Mouse (Mus musculus) heart, adult 9 months (tissue): ENCODE data around the gene Ppp1r15b.
A peak's percentile ranks its signal among the peaks of the same experiment; 100 is the strongest.

Experiments used
- DNase-seq, 2 experiments: peaks; one replicate each; pipeline ENCODE4 v3.0.0; 2022; ENCODE audit warnings: low spot score in 2 of 2

Gene Ppp1r15b

DNA sequence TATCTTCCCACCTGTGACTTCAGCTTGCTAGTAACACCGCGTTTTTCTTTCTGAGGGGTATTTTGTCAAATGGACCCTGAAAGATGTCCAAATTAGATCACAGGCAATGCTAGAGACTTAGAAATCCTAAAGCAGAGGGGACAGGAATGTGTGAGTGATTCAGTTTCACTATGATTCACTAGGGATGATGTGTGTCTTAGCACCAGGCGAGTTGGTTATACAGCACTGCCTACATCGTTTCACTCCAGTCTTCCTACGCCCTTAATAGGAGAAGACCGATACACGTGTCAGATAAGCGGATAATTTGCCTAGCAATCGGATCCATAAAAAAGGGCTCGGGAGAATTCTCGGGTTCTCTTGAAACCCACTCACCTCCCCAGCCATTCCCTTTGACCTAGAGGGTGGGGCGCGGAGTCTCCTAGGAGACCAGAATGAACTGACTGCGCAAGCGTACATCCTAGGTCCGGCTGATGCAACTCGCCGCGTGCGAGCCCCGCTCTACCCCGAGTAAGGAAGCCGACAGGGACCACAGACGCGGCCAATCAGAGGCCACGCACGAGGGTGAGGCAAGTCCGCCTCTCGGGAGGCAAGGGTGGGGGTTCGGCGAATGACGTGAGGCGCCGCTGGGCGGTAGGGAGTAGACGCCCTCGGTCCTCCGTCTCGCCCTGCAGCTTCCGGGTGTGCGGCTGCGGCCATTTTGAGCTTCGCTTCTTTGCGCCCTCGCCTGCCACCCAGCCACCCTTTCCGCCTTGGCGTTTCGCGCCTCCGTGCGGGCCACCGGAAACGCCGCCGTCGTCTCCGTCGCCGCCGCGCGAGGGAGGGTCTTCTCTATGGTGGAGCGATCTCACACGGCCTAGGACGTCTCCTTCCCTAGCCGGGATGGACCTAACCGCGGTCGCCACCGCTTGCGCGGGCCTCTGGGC, at the start of gene Ppp1r15b:
Ppp1r15b (plus strand) TSS at position 506 of the 923 bp plus-strand sequence.
- DNase-seq, result peak; percentile 99 to 100

DNA sequence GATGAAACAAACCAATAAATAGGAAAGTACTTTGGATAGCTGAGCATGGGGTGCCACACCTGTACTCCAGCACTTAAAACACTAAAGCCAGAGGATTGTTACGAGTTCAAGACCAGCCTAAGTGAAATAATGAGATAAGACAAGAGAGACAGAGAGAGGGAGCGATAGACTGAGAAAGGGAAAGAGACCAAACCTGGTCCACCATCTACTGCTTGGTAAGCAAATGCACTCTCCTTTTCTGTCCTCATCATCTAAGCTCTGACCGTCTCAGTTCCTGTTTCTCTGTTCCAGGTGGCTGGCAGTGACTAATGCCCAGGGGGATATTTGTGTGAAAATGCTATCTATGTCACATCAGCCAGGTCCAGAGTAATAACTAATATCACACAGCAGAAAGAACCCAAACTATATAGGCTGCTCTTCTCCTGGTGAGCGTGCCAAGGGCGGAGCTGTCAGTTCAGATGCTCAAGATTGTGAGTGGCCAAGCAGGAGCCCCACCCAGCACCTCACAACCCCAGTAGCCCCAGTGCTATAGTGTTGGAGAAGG, 47.9 kb upstream of the Ppp1r15b start:
- DNase-seq, result no peak

DNA sequence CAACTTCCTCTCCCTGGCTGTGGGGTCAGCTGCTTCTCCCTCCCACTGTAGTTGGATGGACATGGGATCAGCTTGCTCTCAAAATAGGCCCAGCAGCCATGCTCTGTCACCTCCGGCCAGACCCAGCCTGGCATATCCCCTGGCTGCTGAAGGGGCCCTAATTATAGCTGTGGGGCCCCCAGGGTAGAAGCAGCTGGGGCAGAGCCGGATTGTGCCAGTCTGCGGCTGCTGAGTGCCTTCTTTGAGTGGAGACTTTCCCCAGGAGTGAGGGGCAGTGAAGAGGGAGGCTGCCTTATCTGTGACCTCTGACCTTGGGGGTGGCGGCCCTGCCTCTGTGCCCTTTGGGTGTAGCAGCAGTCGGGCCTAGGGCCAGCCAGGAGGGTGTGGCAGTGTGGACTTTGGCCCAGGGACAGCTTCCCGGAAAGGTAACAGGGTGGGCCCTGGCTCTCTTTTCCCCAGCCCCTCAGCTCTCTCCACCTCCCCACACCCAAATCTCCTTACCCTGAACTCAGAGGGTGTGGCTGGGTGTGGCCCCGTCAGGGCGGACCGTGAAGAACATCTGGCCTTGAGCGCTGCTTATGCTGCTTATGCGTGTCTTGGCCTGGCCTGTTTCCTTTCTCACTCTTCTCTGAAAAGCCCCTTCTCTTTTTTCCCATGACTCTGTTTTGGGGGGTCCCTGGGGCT, 46.9 kb upstream of the Ppp1r15b start:
- DNase-seq, result peak; percentile 73 to 78

DNA sequence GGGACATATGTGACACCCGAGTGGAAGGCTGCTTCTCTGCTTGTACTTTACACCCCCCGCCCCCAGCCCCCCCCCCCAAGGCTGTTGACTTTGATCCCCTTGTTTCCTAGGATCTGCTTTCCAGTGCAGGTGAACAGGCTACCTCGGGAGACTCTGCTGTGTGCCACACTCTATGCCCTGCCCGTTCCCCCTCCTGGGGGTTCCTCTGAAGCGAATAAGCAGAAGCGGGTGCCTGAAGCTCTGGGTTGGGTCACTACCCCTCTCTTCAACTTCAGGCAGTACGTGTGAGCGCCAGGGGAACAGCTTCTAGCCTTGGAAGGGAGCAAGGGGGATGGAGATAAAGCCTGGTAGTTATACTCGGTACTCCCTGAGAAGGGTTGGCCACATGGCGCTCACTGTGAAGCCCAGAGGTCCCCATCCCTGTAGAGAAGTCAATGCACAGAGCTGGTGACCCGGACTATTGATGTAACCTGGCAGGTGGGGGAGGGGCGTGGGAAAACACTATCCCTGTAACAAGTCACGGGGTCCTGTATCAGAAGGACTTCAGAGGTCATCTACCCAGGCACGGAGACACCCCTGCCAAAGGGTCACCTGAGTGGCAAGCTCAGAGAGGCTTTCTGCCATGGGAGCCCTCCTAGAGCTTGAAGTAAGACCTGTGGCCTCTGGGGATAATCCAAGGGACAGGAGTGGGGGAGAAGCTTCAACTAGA, 46.1 kb upstream of the Ppp1r15b start:
- no peak for DNase-seq

DNA sequence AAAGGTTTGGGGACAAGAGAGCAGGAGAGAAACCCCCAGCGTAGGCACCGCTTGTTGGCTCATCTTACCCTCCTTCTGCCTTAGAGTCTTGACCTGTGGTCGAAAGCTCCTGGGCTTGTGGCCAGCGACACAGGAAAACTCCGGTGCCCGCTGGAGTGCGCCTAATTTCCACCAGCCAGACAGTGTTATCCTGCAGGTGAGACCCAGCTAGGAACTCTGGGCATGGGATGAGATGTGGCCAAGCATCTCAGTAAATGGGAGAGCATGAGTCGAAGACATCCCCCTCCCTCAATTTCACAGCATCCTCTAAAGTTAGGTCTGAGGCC, 45.6 kb upstream of the Ppp1r15b start:
- no peak for DNase-seq

DNA sequence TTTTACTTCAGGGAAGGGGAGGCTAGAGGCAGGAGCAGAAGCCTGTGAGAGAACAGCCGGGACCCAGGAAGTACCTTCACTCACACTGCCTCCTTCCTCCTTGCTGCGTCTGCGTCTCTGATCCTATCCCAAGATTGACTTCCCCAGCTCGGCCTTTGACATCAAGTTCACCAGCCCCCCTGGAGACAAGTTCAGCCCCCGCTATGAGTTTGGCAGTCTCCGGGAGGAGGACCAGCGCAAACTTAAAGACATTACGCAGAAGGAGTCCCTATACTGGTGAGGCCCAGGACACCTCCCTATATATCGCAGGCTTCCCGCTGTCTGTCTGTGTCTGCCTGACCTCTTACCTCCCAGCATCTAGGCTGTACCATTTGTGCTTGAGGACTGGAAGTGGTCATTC, 44.1 kb upstream of the Ppp1r15b start:
- no peak for DNase-seq

DNA sequence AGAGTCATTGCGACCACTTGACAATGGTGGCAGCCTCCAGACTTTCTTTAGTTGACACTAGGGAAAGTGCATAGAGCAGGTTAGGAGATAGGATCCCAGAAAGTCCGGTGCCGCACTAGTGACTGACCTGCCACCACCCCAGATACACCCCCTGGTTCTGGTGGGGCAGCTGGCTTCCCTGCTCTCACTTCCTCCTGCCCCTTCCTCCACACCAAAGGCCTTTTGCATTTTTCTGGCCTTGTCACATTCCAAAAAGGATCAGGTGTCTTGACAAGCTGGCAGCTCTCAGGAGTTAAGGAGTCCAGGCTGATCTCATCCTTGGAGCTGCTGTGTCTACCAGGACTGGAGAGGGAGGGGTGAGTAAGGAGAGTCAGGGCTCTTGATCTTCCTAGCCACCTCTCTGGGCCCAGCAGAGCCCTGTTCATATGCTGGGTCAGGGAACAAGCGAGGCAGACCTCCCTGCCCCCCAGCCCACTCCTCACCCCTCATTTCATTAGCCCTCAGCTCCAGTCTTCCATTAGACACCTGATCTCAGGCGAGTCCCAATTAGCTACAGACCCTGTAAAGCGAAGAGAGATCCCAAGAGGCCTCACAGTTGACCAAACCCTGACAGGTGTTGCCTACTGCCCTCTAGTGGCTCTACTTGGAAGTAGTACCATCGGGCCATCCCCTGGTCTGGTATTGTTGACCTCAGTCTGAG, 43.6 kb upstream of the Ppp1r15b start:
- peak; percentile 62 to 69 for DNase-seq

DNA sequence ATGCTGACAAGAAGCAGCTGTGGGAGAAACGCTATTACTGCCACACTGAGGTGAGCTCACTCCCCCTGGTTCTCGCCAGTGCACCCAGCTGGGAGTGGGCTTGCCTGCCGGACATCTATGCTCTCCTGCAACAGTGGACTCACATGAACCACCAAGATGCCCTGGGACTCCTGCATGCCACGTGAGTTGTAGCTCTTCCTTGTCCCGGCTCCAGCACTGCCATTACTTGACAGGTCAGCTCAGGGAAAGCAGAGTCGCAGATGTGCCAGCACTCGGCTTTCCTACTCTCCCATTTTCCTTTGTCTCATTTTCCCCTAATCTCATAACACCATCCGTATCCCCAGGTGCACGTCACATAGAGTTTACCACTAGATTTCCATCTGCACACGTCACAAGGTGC, 42.7 kb upstream of the Ppp1r15b start:
- no peak for DNase-seq

DNA sequence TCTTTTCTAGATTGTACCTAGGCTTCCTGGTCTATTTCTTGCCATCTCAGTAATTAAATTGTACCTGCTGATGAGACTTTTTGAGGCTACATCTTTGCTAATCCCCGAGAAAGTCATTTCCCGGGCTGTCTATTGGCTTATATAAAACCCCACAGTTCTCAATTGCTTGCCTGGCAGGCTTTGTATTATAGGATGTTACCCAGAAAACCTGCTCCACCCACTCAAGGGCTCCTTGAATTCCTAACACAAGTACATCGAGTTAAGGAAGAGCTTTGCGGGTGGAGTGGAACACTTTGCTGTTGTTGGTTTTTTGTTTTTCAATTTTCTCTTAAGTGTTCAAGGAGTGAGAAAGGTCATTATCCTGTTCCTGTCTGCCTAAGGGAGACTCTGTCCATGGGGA, 41.5 kb upstream of the Ppp1r15b start:
- DNase-seq, result no peak

DNA sequence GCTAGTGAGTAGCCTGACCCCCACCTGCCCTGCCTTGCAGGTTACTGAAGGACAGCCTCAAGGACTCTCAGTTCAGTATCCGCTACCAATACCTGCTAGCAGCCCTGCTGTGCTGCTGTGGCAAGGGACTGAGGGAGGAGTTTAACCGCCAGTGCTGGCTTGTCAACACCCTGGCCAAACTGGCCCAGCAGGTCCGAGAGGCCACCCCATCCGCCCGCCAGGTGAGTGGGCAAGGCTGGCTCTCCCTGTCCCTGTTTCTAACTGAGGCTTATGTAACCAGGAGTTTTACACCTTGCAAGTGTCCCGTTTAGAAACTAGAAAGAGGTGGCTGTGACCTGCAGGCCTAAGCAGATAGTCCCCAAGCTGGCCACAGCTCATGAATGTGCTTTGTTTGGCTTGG, 40.3 kb upstream of the Ppp1r15b start:
- DNase-seq, result no peak

DNA sequence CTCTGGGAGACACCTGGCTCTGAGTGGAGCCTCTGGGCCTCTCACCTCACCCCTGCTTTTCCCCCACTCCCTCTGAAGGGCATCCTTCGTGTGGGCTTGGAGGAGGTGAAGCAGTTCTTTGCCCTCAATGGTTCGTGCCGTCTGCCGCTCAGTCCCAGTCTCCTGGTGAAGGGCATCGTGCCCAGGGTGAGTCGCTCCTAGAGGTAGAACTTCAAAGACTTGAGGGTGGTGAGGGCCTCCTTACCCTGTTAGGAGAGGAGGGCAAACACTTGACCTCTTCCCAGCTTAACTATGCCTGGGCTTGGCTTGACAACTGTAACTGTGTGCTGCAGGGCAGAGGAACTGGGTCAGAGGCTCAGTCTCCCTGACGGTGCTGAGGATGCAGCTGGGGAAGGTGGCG, 39.5 kb upstream of the Ppp1r15b start:
- DNase-seq, result no peak

DNA sequence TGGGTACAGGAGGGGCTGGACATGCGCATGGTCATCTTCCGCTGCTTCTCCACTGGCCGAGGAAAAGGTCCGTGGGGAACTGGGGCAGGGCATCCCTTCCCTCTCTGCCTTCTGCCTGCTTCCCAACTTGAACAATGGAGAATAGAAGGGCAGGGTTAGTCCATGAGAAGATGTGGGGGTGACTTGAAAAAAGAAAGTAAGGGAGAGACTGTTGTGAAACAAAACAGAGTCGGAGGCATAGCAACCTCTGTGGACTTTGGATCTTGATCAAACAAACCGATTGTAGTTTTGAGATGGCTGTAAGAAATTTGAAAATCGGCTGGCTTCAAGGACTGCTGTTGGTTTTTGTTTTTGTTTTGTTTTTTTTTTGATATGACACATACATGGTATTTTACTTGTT, 37.2 kb upstream of the Ppp1r15b start:
- DNase-seq, result no peak

DNA sequence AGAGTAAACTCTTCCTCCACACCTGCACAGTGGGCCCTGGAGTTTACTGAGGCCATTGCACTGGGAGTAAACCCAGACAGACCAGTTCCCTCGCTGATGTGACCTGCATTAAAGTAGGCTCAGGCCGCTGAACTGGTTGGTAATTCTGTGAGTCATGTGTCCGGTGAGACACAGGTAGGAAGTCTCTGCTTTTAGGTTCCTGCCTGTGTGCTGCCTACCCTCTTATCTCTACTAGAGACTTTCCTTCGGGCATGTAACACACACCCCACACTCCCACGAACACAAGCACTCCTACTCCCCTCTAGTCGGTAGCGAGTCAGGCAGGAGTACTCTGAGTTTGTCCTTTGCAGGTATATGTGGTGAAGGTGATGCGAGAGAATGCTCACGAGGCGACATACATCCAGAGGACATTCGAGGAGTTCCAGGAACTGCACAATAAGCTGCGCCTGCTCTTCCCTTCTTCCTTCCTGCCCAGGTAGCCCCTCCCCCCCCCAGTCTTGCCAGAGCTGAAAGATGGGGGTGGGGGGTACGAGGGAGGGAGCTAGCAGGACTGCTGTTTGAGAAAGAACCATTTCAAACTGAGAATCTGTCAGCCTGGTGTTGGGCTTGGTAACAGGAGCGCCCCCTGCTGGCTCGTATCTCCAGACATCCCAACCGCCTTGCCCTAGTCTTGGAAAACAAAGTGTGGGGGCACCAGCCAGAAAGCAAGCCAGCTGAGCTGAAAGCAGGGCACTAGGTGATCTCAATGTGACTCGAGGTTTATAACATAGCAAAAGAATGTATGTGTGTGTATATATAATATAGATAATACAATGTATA, 29.8 kb upstream of the Ppp1r15b start:
- peak; percentile 35 to 65 for DNase-seq

DNA sequence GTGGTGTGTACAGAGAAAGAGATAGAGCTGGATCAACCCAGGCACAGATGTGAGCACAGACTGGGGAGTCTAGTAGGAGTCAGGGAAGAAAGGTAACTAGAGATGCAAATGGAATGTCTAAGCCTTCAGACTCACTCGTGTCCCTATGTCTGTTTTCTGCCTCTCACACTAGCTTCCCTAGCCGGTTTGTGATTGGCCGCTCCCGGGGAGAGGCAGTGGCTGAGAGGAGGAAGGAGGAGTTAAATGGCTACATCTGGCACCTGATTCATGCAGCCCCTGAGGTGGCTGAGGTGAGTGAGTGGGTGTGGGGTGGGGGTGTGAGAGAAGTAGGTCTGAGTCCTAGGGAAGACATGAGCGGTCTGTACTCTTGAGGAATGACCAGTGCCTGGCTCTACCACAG, 28.8 kb upstream of the Ppp1r15b start:
- DNase-seq, result no peak

DNA sequence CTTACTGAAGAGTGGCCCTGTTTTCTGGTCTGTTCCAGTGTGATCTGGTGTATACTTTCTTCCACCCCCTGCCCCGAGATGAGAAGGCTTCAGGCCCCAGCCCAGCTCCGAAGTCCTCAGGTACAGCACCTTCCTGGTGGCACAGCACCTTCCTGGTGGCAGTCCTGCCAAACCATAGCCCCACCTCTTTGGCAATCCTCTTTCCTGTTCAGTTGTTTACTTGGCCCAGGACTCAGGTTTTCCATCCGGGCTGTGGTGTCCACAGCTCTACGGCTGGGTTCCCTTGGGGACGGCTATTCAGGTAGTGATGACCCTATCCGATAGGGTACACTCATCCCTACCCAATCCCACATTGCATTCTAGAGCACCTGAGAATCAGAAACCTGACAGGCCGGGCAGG, 27.6 kb upstream of the Ppp1r15b start:
- DNase-seq, result no peak

DNA sequence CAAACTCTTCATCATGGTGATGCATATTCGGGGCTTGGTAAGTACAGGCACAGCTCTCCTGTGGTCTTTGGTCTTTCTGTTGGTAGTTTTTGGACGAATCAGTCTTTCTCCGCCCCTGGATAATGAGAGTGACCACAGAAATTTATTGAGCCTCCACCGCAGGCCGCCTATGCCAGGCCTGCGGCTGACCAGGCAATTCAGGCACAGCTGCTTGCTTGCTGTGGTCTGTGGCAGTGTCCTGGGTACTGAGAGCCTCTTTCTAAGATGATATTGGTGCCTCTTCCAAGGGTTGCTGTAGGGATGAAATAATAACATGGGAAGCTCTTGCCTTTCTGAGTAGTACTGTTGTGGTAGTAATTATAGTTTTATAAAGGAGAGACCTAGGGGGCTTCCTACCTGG, 27.1 kb upstream of the Ppp1r15b start:
- no peak for DNase-seq

DNA sequence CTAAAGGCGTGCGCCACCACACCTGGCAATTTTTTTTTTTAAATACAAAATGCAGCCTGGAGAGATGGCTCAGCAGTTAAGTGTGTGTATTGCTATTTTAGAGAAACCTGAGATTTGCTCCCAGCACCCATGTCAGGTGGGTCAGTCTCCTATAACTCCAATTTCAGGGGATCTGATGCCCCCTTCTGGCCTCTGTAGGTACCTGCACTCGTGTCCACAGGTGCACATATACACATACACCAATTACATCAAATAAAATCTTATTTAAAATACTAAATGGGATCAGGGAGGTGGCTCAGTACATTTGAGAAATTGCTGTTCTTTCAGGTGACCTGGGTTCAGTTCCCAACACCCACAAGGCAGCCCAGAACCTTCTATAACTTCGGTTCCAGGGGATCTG, 14.8 kb upstream of the Ppp1r15b start:
- DNase-seq, result no peak

DNA sequence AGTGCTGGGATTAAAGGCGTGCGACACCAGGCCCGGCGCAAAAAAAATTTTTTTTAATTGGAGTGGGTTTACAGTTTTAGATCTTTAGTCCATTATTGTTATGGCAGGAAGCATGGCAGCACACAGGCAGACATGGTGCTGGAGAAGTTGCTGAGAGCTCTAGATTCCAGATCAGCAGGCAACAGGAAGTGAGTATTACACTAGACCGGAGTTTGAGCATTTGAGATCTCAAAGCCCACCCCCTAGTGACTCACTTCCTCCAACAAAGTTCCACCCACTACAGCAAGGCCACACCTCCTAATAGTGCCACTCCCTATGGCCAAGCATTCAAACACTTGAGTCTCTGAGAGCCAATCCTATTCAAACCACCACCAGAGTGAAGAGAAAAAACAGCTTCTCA, 12.8 kb upstream of the Ppp1r15b start:
- no peak for DNase-seq

DNA sequence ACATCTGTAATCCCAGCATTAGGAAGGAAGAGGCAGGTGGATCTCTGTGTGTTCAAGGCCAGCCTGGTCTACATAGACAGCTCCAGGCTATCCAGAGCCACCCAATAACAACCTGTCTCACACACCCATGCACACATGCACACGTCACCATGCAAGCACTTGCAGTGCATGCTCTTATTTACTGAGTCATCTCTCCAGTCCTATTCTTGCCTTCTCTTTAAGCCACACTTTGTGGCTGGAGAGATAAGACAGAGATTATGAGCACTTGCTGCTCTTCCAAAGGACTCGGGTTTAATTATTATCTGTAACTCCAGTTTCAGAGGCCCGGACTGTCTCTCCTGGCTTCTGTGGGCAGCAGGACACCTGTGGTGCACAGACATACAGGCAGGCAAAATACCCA, 12.1 kb upstream of the Ppp1r15b start:
- no peak for DNase-seq

DNA sequence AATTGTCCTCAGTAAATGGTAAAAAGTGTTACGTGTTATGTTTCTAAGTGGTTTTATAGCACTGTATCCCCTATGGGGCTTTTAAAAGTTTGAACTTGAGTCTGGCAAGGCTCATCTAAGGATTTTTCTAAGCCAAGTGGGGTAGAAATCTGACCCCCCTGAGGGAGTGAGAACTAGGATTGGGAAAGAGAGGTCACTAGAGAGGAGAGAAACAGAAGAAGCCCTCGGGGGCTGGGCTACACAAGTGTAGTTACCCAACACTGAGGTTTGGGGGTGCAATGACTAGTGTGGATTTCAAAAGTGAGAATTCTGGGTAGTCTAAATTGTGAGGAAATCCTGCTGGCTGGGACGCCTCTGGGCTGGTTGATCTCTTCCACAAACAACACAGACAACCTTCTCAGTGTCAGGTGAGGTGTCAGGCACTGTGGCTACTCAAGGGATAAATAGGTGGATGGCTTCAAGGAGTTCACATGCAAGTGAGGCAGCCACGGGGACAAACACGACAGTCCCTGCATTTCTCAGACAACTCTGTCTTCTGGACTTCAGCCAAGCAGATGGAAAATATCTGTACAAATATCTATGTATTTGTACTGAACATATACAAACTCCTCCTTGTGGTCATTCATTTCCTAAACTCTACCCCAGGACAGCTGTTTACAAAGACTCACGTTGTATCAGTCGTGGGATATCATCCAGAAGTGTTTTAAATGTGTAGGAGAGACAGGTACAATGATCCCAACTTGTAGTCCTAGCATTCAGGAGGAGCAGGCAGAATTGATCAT, 10.8 kb upstream of the Ppp1r15b start:
- DNase-seq, result peak in 1 of 2 experiments; percentile 5
